Mouse (Mus musculus): Measurements from ENCODE around the gene Lama5. TPM values are rescaled to one million over a fixed set of nuclear protein-coding genes. Genes with fewer than 3 reads are reported as not detected.
"Not testable (repeated sequence)": the region's sequence is repeated elsewhere in the genome, so short reads cannot be mapped to it uniquely, and the experiment has no call there.

The Lama5 gene
- total RNA-seq, 2 experiments from 2014 or later = 6.5 to 11.0 TPM

DNA sequence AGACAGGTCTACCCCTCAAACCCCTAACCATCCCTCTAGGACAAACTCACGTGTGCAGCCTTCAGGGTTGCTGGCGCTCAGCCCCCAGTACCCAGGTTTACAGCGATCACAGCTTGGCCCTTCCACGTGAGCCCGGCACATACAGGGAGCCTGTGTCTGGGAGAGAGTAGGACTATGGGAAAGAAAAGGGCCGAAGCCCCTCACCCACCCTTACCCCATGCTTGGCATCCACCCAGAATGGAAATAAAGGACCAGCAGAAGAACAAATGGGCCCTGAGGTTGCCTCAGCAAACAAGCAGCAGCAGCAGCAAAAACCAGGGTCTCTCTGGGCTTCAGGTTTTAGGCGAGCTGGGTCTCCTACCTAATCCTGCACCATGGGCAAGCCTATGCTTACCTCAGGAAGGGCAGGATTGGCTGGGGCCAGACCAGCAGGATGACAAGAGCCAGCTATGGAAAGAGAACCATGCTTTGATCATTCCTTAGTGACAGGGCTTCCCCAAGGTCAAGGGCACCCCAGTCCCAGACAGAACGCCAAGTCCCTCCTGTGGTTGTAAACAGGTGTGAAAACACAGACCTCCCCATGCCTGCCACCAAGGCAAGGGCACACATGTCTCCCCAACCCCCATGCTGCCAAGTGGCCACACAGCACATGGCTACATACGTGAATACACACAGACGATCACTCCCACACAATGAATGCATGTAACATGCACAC is 28.2 kb downstream of the Lama5 start:
- no peak for DNase-seq

GRCm38 (mm10) chr2:180196610-180197322 is 28.9 kb downstream of the Lama5 start:
- no peak for DNase-seq

DNA sequence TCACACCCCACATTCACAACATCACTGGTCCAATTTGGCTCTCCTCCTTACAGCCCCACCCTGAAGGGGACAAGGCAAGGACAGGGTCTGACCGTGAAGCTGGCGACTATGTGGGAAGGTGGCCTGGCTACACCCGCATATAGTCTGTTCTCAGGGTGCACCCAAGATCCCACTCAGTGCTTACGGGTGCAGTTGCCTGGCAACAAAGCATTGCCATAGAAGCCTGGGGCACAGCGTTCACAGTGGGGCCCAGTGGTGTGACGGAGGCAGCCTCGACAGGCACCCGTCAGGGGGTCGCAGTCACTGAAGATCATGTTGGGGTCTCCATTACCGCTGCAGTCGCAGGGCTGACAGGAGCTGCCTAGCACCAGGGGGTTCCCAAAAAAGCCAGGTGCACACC is 38.3 kb downstream of the Lama5 start:
- DNase-seq = no peak

- no peak for DNase-seq
Measured at GRCm38 (mm10) chr2:180185686-180186085, 40.0 kb downstream of the Lama5 start.

DNA sequence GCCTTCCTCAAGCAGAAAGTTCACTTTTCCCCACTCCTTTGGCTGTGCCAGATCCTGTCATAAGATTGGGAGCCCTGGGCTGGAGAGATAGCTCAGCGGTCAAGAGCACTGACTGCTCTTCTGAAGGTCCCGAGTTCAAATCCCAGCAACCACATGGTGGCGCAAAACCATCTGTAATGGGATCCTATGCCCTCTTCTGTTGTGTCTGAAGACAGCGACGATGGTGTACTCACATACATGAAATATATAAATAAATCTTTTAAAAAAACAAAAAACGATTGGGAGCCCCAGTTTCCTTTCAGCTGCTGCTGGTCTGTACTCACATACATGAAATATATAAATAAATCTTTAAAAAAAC is 40.9 kb downstream of the Lama5 start:
- DNase-seq = no peak

DNA sequence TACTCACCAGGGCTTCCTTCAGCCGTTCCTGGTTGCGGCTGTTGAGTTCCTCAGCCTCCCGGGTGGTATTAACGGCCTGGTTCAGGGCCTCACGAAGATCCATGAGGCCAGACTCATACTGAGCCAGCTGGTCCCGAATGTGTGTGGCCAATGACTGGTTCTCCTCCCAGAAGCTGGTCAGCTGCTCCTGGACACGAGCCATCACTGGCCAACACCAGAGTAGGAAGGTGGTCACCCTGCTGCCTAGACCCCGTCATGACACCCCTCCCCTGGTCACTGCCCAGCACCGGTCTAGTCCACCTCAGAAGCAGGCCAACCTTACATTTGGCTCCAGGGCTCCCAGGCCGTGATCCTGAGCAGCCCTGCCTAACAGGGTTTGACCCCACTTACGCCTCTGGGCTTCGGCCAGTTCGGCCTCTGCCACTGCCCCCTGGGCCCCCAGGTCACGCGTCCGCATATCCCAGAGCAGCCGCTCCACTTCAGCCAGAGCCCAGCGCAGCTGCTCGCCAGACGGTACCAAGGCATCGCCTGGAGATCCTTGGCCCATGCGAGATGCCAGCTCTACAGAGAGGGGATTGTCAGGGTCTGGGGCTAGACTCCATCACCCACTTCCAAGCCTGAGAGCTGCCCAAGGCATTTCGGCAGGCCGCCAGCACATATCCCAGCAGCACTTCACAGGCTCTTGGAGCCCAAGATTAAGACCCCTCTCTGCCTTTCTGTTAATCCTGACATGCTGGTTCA is 41.5 kb downstream of the Lama5 start:
- DNase-seq = no peak

GRCm38 (mm10) chr2:180181542-180181941 is 44.1 kb downstream of the Lama5 start:
- no peak for DNase-seq

- no peak for DNase-seq
Measured at GRCm38 (mm10) chr2:180175725-180176124, 49.9 kb downstream of the Lama5 start.

DNA sequence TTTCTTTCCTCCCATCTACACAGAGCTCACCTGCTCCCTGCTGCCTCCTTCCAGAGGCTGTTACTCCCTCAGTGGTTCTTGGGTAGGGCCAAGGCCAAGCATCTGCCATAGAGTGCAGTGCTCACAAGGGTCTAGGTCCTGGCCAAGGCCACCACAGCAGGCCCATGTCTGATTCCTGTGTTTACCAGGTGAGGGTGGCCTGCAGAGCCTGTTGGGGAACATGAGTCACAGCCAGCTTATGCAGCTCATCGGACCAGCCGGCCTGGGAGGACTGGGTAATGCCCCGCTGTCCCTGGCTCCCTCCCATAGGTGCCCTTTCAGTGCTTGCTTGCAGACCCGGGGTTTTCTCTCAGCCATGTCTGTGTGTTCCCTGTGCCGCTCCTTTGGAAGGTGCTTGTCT is 51.5 kb downstream of the Lama5 start:
- DNase-seq = no peak

GRCm38 (mm10) chr2:180173711-180174110 is 51.9 kb downstream of the Lama5 start:
- not testable (repeated sequence) for DNase-seq

GRCm38 (mm10) chr2:180173163-180173562 is 52.5 kb downstream of the Lama5 start:
- DNase-seq = no peak

DNA sequence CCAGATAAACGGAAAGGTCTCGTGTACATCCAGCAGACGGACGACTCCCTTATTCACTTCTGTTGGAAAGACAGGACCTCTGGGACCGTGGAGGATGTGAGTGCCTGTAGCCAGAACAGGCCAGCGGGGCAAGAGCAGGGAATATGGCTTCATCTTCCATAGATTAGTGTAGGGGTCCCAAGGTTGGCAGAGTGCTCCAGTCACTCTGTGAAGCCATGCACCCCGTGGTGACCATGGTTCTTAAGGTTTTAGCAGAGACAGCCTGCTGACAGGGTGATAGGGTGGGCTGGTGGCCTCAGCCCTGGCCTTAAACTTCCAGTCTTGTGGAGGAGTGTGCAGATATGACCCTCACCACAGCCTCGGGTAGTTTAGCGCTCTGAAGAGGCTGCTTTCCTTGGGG is 53.5 kb downstream of the Lama5 start:
- DNase-seq = no peak

DNA sequence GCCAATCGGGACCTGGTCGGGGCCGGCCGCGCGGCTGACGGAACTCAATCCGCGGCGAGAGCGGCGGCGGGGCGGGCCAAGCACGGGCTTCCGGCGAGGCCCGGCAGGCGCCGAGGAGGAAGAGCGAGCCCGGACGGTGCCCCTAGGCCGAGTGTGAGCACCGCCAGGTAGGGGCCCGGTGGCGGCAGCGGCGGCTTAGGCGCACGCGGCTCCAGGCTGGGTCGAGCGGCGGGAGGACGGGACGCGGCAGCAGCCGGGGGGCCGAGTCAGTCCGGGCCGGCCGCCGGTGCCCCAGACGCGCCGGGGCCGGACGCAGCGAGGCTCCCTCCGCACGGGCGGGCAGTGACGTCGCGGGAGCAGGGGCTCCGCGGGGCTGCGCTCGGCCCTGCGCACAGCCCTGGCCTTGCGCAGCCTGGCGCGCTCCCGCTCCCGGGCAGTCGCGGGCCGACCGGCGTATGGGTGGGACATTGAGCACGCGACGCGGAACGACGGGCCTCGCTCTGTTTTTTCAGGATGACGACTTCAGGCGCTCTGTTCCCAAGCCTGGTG is 54.1 kb downstream of the Lama5 start:
- DNase-seq = no peak

GRCm38 (mm10) chr2:180170806-180171521 is 54.7 kb downstream of the Lama5 start, which contains the start of gene Adrm1:
TSS of gene Adrm1 (plus strand) at chr2:180171485.
- DNase-seq = peak; percentile 97 to 98

- DNase-seq = no peak
Measured at GRCm38 (mm10) chr2:180170151-180170805, 55.4 kb downstream of the Lama5 start.

DNA sequence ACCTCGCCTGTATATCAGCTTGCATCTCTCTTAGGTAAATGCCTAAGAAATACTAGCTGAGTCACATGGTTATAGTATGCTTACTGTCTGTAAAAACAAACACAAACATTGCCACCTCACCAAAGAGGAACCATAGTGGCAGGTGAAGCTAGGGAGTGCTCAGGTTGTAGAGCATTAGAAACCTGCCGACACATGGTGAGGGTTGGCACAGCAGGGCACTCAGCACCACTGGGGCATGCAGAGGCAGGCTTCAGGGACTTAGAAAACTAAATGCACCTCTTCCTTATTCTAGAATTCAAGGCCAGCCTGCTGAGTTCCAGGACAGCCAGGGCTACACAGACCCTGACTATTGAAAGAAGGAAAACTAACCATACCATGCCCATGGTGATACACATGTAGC is 58.8 kb downstream of the Lama5 start:
- no peak for DNase-seq

GRCm38 (mm10) chr2:180165855-180166254 is 59.8 kb downstream of the Lama5 start:
- no peak for DNase-seq

- DNase-seq = no peak
Measured at GRCm38 (mm10) chr2:180158627-180159026, 67.0 kb downstream of the Lama5 start.

GRCm38 (mm10) chr2:180154796-180155195 is 70.9 kb downstream of the Lama5 start:
- no peak for DNase-seq

- no peak for DNase-seq
Measured at GRCm38 (mm10) chr2:180148551-180148950, 77.1 kb downstream of the Lama5 start.

DNA sequence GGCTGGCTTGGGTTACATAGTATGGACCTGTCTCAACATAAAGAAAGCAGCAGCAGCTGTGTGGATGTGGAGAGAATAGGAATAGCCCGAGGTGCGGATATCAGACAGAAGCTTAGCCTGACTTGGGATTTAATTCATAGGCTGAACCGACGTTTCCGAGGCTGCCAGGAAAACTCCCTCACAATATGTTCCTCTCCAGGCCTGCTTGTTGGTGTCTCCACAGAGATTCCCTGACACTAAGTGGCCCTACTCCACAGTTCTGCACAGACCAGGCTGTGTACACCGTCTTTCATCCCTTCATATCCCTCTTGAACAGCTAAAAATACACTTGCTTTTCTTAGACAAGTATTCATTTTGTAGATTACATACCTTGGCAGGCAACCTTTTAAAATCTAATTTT is 78.3 kb downstream of the Lama5 start:
- no peak for DNase-seq

DNA sequence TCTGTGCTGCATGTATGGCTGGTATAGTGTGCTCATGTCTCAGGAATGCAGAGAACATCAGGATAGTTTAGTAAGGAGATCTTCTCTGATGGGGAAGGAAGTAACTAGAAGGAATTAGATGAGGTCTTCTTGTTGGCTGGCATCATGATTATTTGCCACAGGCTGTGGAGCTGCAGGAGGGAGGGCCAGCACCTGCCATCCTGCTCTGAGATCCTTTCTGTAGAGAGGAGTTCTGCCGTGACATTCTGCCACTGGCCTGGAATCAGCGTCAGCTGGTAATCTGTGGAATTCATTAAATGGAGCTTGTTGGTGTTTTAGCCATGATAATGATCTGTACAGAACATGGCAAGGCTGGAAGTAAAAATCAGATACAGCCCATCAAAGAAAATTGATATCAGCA is 79.6 kb downstream of the Lama5 start:
- no peak for DNase-seq

Data from layer of hippocampus, postnatal 36 days (tissue).